Mouse (Mus musculus): ENCODE data around the gene Rcor1. TPM values are rescaled to one million over a fixed set of nuclear protein-coding genes. Genes with fewer than 3 reads are reported as not detected.

The Rcor1 gene
- polyA plus RNA-seq, 1 experiment from 2014 or later = 17.0 TPM

GRCm38 (mm10) chr12:111097036-111097435, 57.9 kb downstream of the Rcor1 start:
- H3K36me3 ChIP-seq (ENCODE audit: insufficient read depth) = peaks cover 33% of the 10 kb centered on the region
- no peak overlapping the region for H3K4me2 ChIP-seq
- H3K9me3 ChIP-seq (ENCODE audit: low read depth, low read length) = no peaks in the 10 kb centered on the region
- ATAC-seq (ENCODE audit: insufficient read depth) (no peak), DNase-seq (no peak)
- no peaks in the 10 kb centered on the region for H3K4me1 ChIP-seq (ENCODE audit: insufficient read depth)
- H3K27ac ChIP-seq (ENCODE audit: low read depth) = no peak overlapping the region
- no peak overlapping the region for H3K4me3 ChIP-seq (ENCODE audit: low read depth, low read length)
- 96% methylated on average over 8 of the region's 8 CpGs for WGBS
- TF ChIP-seq CTCF (IDR thresholded peaks at IDR 0.05; ENCODE audit: low read depth) = no peak
- no peaks in the 10 kb centered on the region for H3K27me3 ChIP-seq (ENCODE audit: insufficient read depth, low read length)
- no peak overlapping the region for H3K9ac ChIP-seq

- peaks cover 85% of the 10 kb centered on the region for H3K36me3 ChIP-seq (ENCODE audit: insufficient read depth)
- ATAC-seq (ENCODE audit: insufficient read depth) = no peak
- 89% methylated on average over 8 of the region's 8 CpGs for WGBS
These were observed 72.0 kb downstream of the Rcor1 start for GRCm38 (mm10) chr12:111111176-111111575.

GRCm38 (mm10) chr12:111114593-111114992, 75.4 kb downstream of the Rcor1 start:
- no peaks in the 10 kb centered on the region for H3K27me3 ChIP-seq (ENCODE audit: insufficient read depth, low read length)
- TF ChIP-seq CTCF (IDR thresholded peaks at IDR 0.05; ENCODE audit: low read depth) = no peak
- no peak overlapping the region for H3K9ac ChIP-seq
- ATAC-seq (ENCODE audit: insufficient read depth) = no peak
- H3K4me2 ChIP-seq = no peak overlapping the region
- peaks cover 81% of the 10 kb centered on the region for H3K36me3 ChIP-seq (ENCODE audit: insufficient read depth)
- no peak overlapping the region for H3K27ac ChIP-seq (ENCODE audit: low read depth)
- WGBS = 83% methylated on average over 5 of the region's 5 CpGs
- H3K9me3 ChIP-seq (ENCODE audit: low read depth, low read length) = no peaks in the 10 kb centered on the region
- H3K4me3 ChIP-seq (ENCODE audit: low read depth, low read length) = no peak overlapping the region
- no peak for DNase-seq
- H3K4me1 ChIP-seq (ENCODE audit: insufficient read depth) = no peaks in the 10 kb centered on the region

More at GRCm38 (mm10) chr12:111111176-111111575, 72.0 kb downstream of the Rcor1 start:
- Histone ChIP-seq H3K4me2 (no peak overlapping the region), H3K4me1 (ENCODE audit: insufficient read depth) (no peaks in the 10 kb centered on the region), H3K27me3 (ENCODE audit: insufficient read depth, low read length) (no peaks in the 10 kb centered on the region), H3K9ac (no peak overlapping the region), H3K27ac (ENCODE audit: low read depth) (no peak overlapping the region), H3K4me3 (ENCODE audit: low read depth, low read length) (no peak overlapping the region), H3K9me3 (ENCODE audit: low read depth, low read length) (no peaks in the 10 kb centered on the region)
- TF ChIP-seq CTCF (IDR thresholded peaks at IDR 0.05; ENCODE audit: low read depth) = no peak
- no peak for DNase-seq

- Histone ChIP-seq H3K27me3 (ENCODE audit: insufficient read depth, low read length) (no peaks in the 10 kb centered on the region), H3K9me3 (ENCODE audit: low read depth, low read length) (no peaks in the 10 kb centered on the region), H3K4me3 (ENCODE audit: low read depth, low read length) (no peak overlapping the region), H3K36me3 (ENCODE audit: insufficient read depth) (peaks cover 42% of the 10 kb centered on the region), H3K4me1 (ENCODE audit: insufficient read depth) (no peaks in the 10 kb centered on the region), H3K9ac (no peak overlapping the region), H3K27ac (ENCODE audit: low read depth) (no peak overlapping the region), H3K4me2 (no peak overlapping the region)
- DNase-seq (no peak), ATAC-seq (ENCODE audit: insufficient read depth) (no peak)
- no peak for TF ChIP-seq CTCF (IDR thresholded peaks at IDR 0.05; ENCODE audit: low read depth)
- 88% methylated on average over 5 of the region's 5 CpGs for WGBS
These were observed 80.4 kb downstream of the Rcor1 start for GRCm38 (mm10) chr12:111119506-111120085.

GRCm38 (mm10) chr12:111120976-111121645, 82.0 kb downstream of the Rcor1 start:
- no peak overlapping the region for H3K27ac ChIP-seq (ENCODE audit: low read depth)
- H3K27me3 ChIP-seq (ENCODE audit: insufficient read depth, low read length) = no peaks in the 10 kb centered on the region
- WGBS = 87% methylated on average over 9 of the region's 9 CpGs
- no peak overlapping the region for H3K9ac ChIP-seq
- ATAC-seq (ENCODE audit: insufficient read depth) (no peak), DNase-seq (no peak)
- H3K4me3 ChIP-seq (ENCODE audit: low read depth, low read length) = no peak overlapping the region
- H3K4me2 ChIP-seq = no peak overlapping the region
- H3K36me3 ChIP-seq (ENCODE audit: insufficient read depth) = peaks cover 31% of the 10 kb centered on the region
- H3K4me1 ChIP-seq (ENCODE audit: insufficient read depth) = no peaks in the 10 kb centered on the region
- no peak for TF ChIP-seq CTCF (IDR thresholded peaks at IDR 0.05; ENCODE audit: low read depth)
- H3K9me3 ChIP-seq (ENCODE audit: low read depth, low read length) = no peaks in the 10 kb centered on the region

- Histone ChIP-seq H3K9me3 (ENCODE audit: low read depth, low read length) (no peaks in the 10 kb centered on the region), H3K4me2 (no peak overlapping the region), H3K27me3 (ENCODE audit: insufficient read depth, low read length) (no peaks in the 10 kb centered on the region), H3K36me3 (ENCODE audit: insufficient read depth) (peaks cover 19% of the 10 kb centered on the region), H3K4me1 (ENCODE audit: insufficient read depth) (no peaks in the 10 kb centered on the region), H3K4me3 (ENCODE audit: low read depth, low read length) (no peak overlapping the region), H3K9ac (no peak overlapping the region), H3K27ac (ENCODE audit: low read depth) (no peak overlapping the region)
- DNase-seq = peak; percentile 21
- no peak for ATAC-seq (ENCODE audit: insufficient read depth)
- peak; percentile 63 for TF ChIP-seq CTCF (IDR thresholded peaks at IDR 0.05; ENCODE audit: low read depth)
These were observed 83.2 kb downstream of the Rcor1 start for GRCm38 (mm10) chr12:111122332-111122852.

GRCm38 (mm10) chr12:111124601-111125260, 85.6 kb downstream of the Rcor1 start:
- H3K4me1 ChIP-seq (ENCODE audit: insufficient read depth) = no peaks in the 10 kb centered on the region
- H3K9me3 ChIP-seq (ENCODE audit: low read depth, low read length) = no peaks in the 10 kb centered on the region
- 69% methylated on average over 14 of the region's 14 CpGs for WGBS
- no peak overlapping the region for H3K4me2 ChIP-seq
- H3K36me3 ChIP-seq (ENCODE audit: insufficient read depth) = 0 out of 2 replicates have a peak, but pooled peaks cover 5% of the 10 kb centered on the region
- ATAC-seq (ENCODE audit: insufficient read depth) = no peak
- H3K27me3 ChIP-seq (ENCODE audit: insufficient read depth, low read length) = no peaks in the 10 kb centered on the region
- DNase-seq = no peak
- no peak for TF ChIP-seq CTCF (IDR thresholded peaks at IDR 0.05; ENCODE audit: low read depth)
- no peak overlapping the region for H3K4me3 ChIP-seq (ENCODE audit: low read depth, low read length)
- H3K9ac ChIP-seq = no peak overlapping the region
- H3K27ac ChIP-seq (ENCODE audit: low read depth) = no peak overlapping the region

Measured in lung, embryonic 14.5 days (tissue).